Mouse (Mus musculus) liver, postnatal 0 days (tissue): ENCODE results near the gene Map3k4.

Source experiments
- CTCF ChIP-seq: sonication (generic); IDR thresholded peaks from 2 replicates; pipeline ENCODE4 v1.5.1; 2016; ENCODE audit warnings: antibody characterized with exemption, low read depth
- EP300 ChIP-seq: IDR thresholded peaks from 2 replicates; pipeline ENCODE4 v1.6.1; 2016; ENCODE audit warnings: antibody characterized with exemption, low read depth, mild to moderate bottlenecking

- TF ChIP-seq EP300 (no peak), CTCF (no peak)
These were observed 96.7 kb downstream of the Map3k4 start for GRCm38 (mm10) chr17:12221926-12222325.
